Mouse (Mus musculus) brain, adult 2 months (tissue): Measurements from ENCODE around the gene Tmem131.
"Not testable (repeated sequence)": the region's sequence is repeated elsewhere in the genome, so short reads cannot be mapped to it uniquely, and the experiment has no call there.

Experiments
- DNase-seq: peaks from one replicate; pipeline ENCODE4 v3.0.0; 2011; ENCODE audit warnings: low read depth, low spot score

The Tmem131 gene

GRCm38 (mm10) chr1:36835593-36835992 is 107.9 kb downstream of the Tmem131 start:
- DNase-seq, result no peak

GRCm38 (mm10) chr1:36834090-36834489 is 109.4 kb downstream of the Tmem131 start:
- DNase-seq, result no peak

GRCm38 (mm10) chr1:36830913-36831866 is 112.3 kb downstream of the Tmem131 start:
- DNase-seq, result peak; percentile 45

- DNase-seq, result no peak
Measured at GRCm38 (mm10) chr1:36824356-36824755, 119.1 kb downstream of the Tmem131 start.

GRCm38 (mm10) chr1:36821918-36822317 is 121.5 kb downstream of the Tmem131 start:
- not testable (repeated sequence) for DNase-seq

GRCm38 (mm10) chr1:36815166-36815565 is 128.3 kb downstream of the Tmem131 start:
- DNase-seq, result no peak

- no peak for DNase-seq
Measured at GRCm38 (mm10) chr1:36814271-36814903, 129.1 kb downstream of the Tmem131 start.

GRCm38 (mm10) chr1:36813415-36813814 is 130.1 kb downstream of the Tmem131 start:
- DNase-seq, result peak; percentile 92

GRCm38 (mm10) chr1:36811806-36812205 is 131.7 kb downstream of the Tmem131 start:
- DNase-seq, result no peak

GRCm38 (mm10) chr1:36807782-36808565 is 135.5 kb downstream of the Tmem131 start:
- DNase-seq, result peak; percentile 63

GRCm38 (mm10) chr1:36807086-36807485 is 136.4 kb downstream of the Tmem131 start:
- no peak for DNase-seq

GRCm38 (mm10) chr1:36806181-36806905 is 137.1 kb downstream of the Tmem131 start:
- no peak for DNase-seq

GRCm38 (mm10) chr1:36804833-36805232 is 138.6 kb downstream of the Tmem131 start:
- DNase-seq, result no peak

GRCm38 (mm10) chr1:36804259-36804658 is 139.2 kb downstream of the Tmem131 start:
- DNase-seq, result no peak

GRCm38 (mm10) chr1:36800379-36801011 is 143.0 kb downstream of the Tmem131 start:
- DNase-seq, result peak; percentile 70

- DNase-seq, result peak; percentile 89
Measured at GRCm38 (mm10) chr1:36797481-36797880, 146.0 kb downstream of the Tmem131 start.

- no peak for DNase-seq
Measured at GRCm38 (mm10) chr1:36796711-36797110, 146.8 kb downstream of the Tmem131 start.

GRCm38 (mm10) chr1:36789416-36789815 is 154.1 kb downstream of the Tmem131 start:
- DNase-seq, result no peak

GRCm38 (mm10) chr1:36786377-36786776 is 157.1 kb downstream of the Tmem131 start:
- DNase-seq, result no peak

GRCm38 (mm10) chr1:36785238-36785641 is 158.2 kb downstream of the Tmem131 start:
- peak; percentile 74 for DNase-seq
